Mouse (Mus musculus): ENCODE measurements around the gene Nfatc3. TPM values are rescaled to one million over a fixed set of nuclear protein-coding genes. Genes with fewer than 3 reads are reported as not detected.

Nfatc3 gene
- total RNA-seq, 2 experiments from 2014 or later = 20.1 to 20.7 TPM

DNA sequence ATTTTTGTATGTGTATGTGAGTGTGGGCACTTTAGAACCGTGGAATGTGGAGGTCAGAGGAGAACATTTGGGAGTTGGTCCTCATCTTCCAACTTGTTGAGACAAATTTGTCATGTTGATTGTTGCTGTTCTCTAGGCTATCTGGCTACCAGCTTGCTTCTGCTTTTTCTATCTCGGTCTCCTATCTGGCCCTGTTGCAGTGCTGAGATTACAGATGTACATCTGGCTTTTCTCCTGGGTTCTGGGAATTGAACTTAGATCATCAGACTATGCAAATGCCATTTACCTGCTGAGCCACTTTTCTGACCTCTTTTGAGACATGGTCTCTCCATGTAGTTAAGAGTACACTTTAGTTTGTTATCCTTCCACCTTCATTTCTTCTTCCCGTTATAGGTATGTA, 114.9 kb downstream of the Nfatc3 start:
- no peak for DNase-seq
- intact Hi-C loops (cut with DNase I) = no loop called here

DNA sequence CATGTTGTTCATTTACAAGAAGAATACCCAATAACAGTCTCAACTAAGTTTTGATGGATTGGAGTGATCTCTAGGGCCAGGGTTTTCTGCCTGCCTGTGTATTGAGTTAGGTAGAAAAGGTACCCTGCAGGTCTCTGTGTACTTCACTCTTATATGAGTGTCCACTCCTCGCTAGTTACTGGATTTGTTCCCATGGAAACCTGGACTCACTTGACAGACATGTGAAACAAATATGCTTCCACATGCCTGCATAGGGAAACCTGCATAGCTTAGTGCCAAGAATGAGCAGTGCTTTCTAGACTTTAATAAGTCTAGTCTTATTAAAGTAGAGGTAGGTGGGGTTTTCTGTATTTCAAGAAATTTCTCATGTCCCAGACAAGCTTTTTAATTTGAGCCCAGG, 118.3 kb downstream of the Nfatc3 start:
- intact Hi-C loops (cut with DNase I) = no loop called here

DNA sequence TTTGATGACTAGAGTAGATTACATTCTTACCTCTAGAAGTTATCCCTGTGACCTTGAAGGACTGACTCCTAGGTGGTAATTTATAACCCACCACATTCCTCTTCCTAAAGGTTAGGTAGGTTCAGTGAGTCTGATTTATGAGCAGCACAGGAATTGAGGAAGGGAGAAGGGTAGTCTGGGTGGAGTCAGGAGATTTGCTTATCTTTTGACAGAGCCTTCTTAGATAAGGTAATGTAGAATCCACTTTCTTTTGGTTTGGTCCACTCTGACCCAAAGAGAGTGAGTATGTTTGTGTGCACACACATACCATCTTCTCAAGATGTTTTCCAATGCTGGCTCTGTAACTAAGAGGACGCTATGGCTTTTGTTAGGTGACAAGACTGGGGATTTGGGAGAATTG, 119.0 kb downstream of the Nfatc3 start:
- intact Hi-C loops (cut with DNase I) = no loop called here
- DNase-seq = no peak

More for the DNA sequence above, 118.3 kb downstream of the Nfatc3 start:
- DNase-seq = no peak

DNA sequence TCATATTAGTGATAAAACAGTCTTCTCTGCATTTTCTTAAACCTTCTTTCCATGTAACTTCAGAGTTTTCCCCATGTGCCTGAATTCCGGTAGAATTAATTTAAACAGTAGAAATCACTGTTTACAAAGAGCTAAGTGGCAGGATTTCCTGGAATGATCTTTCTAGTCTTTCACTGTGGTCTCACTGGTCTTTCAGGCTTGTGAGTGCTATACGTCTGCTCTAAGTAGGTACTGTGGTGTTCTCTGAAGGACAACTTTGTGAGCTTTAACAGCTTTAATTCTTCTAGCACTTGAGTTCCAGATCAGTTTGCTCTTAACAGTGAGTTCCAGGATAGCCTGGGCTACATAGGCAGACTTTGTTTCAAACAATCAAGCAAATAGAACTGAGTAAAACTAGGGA, 119.8 kb downstream of the Nfatc3 start:
- intact Hi-C loops (cut with DNase I) = no loop called here
- DNase-seq = no peak

Other genes with a start within 250 kb of the Nfatc3 start
- 10 to 100 TPM; 19.8 TPM for gene Ranbp10, start 231.5 kb upstream of the Nfatc3 start, total RNA-seq (2021)
- not detected for gene Tsnaxip1, start 231.1 kb upstream of the Nfatc3 start, total RNA-seq (2021)
- gene Cenpt, start 205.6 kb upstream of the Nfatc3 start, total RNA-seq (2021) = 1 to 10 TPM; 2.0 to 2.6 TPM
- gene Thap11, start 203.7 kb upstream of the Nfatc3 start, total RNA-seq (2021) = 10 to 100 TPM; 26.5 to 28.3 TPM
- gene Nutf2, start 198.3 kb upstream of the Nfatc3 start, total RNA-seq (2021) = 10 to 100 TPM; 33.0 to 42.4 TPM
- gene Edc4, start 178.0 kb upstream of the Nfatc3 start, total RNA-seq (2021) = 10 to 100 TPM; 24.2 to 26.3 TPM
- 1 to 10 TPM in 1 of 2 experiments, under 1 TPM in 1; 0.49 to 1.1 TPM for gene Nrn1l, start 165.3 kb upstream of the Nfatc3 start, total RNA-seq (2021)
- gene Pskh1, start 158.4 kb upstream of the Nfatc3 start, total RNA-seq (2021) = 10 to 100 TPM; 15.1 to 17.2 TPM
- under 1 TPM in 1 of 2 experiments, not detected in 1; 0.43 TPM for gene Ctrl, start 125.0 kb upstream of the Nfatc3 start, total RNA-seq (2021)
- gene Psmb10, start 120.4 kb upstream of the Nfatc3 start, total RNA-seq (2021) = 10 to 100 TPM; 63.6 to 72.7 TPM
- gene Lcat, start 115.5 kb upstream of the Nfatc3 start, total RNA-seq (2021) = 1 to 10 TPM; 1.0 to 1.1 TPM
- gene Slc12a4, start 92.7 kb upstream of the Nfatc3 start, total RNA-seq (2021) = 10 to 100 TPM; 48.0 to 50.3 TPM
- not detected for gene Dpep3, start 79.4 kb upstream of the Nfatc3 start, total RNA-seq (2021)
- gene Dus2, start 67.5 kb upstream of the Nfatc3 start, total RNA-seq (2021) = 1 to 10 TPM; 7.4 to 7.6 TPM
- gene Dpep2nb, start 52.9 kb upstream of the Nfatc3 start, total RNA-seq (2021) = not detected
- gene Ddx28, start 47.0 kb upstream of the Nfatc3 start, total RNA-seq (2021) = 10 to 100 TPM; 10.5 to 11.8 TPM
- gene Esrp2, start 78.1 kb downstream of the Nfatc3 start, total RNA-seq (2021) = under 1 TPM; 0.31 to 0.46 TPM
- 1 to 10 TPM; 9.3 to 9.9 TPM for gene Pla2g15, start 91.6 kb downstream of the Nfatc3 start, total RNA-seq (2021)
- gene Slc7a6, start 110.0 kb downstream of the Nfatc3 start, total RNA-seq (2021) = 10 to 100 TPM; 11.4 to 12.3 TPM
- gene Slc7a6os, start 152.1 kb downstream of the Nfatc3 start, total RNA-seq (2021) = 10 to 100 TPM in 1 of 2 experiments, 1 to 10 TPM in 1; 9.0 to 10.8 TPM
- 10 to 100 TPM; 24.5 to 26.8 TPM for gene Prmt7, start 152.1 kb downstream of the Nfatc3 start, total RNA-seq (2021)

Data from heart, postnatal 36 days (tissue).